Mouse (Mus musculus): ENCODE data around the gene Ggta1. TPM values are rescaled to one million over a fixed set of nuclear protein-coding genes. Genes with fewer than 3 reads are reported as not detected.

The Ggta1 gene
- total and polyA plus RNA-seq, 3 experiments: 40.5 to 55.8 (median 46.9) TPM

DNA sequence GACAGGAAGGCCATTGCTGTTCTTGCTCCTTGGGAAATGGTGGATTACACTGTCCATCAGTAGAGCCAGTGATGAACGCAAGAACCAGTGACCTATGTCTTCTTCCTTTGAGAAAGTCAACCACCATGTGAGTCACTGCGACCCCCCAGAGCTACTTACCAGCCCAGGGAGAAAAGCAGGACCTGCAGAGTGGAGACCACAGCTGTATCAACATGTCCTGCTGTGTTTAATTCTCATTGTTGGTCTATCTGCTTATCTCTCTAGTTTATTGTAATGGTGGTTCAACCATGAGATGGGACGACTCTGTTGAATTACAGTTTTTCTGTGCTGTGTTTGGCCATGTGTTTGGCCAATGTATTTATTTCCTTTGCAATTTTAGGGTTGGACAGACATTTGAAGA lies 21.1 kb upstream of the Ggta1 start:
- DNase-seq (ENCODE audit: extremely low read depth): no peak
- Histone ChIP-seq H3K4me3 (replicated peaks in 1 of 3; ENCODE audit: low read depth in 2 of 3, low read length in 2 of 3, poor library complexity in 1 of 3) (no peak overlapping the region), H3K27me3 (replicated peaks) (no peaks in the 10 kb centered on the region), H3K9ac (ENCODE audit: insufficient read depth, low read depth) (no peak overlapping the region), H3K4me2 (ENCODE audit: insufficient read depth, low read depth, poor library complexity, severe bottlenecking) (no peak overlapping the region), H3K4me1 (ENCODE audit: control insufficient read depth in 1 of 2, insufficient read depth in 2 of 2) (peaks cover 0 to 4% of the 10 kb centered on the region in 2 experiments; a peak in 1 of 4 replicates), H3K9me3 (replicated peaks; ENCODE audit: low read length) (no peaks in the 10 kb centered on the region), H3K79me2 (replicated peaks; ENCODE audit: control insufficient read depth, extremely low read depth, insufficient read depth, poor library complexity, severe bottlenecking) (no peaks in the 10 kb centered on the region), H3K36me3 (replicated peaks in 1 of 2; ENCODE audit: control insufficient read depth in 1 of 2, insufficient read depth in 1 of 2, low read length in 1 of 2) (no peaks in the 10 kb centered on the region), H3K27ac (ENCODE audit: insufficient read depth, low read depth) (no peak overlapping the region)
- dilution Hi-C loops (cut with MboI; ENCODE audit: extremely low pct_ligation_motif_present, extremely low pct_unique_long_range_greater_than_20kb, low sequenced_read_pairs): no loop called here
- in situ Hi-C loops (cut with MboI; ENCODE audit: low pct_ligation_motif_present, low pct_unique_long_range_greater_than_20kb, low sequenced_read_pairs): no loop called here
- TF ChIP-seq RAD21 (IDR thresholded peaks at IDR 0.05; ENCODE audit: low read depth, low read length) (no peak), SIN3A (IDR thresholded peaks at IDR 0.05; ENCODE audit: low read length) (no peak), RCOR1 (conservative IDR thresholded peaks at IDR 0.05; ENCODE audit: low read depth, low read length) (no peak), POLR2AphosphoS2 (IDR thresholded peaks at IDR 0.05; ENCODE audit: low read depth, low read length) (no peak), POLR2A (IDR thresholded peaks at IDR 0.05; ENCODE audit: low read depth, low read length) (no peak)

DNA sequence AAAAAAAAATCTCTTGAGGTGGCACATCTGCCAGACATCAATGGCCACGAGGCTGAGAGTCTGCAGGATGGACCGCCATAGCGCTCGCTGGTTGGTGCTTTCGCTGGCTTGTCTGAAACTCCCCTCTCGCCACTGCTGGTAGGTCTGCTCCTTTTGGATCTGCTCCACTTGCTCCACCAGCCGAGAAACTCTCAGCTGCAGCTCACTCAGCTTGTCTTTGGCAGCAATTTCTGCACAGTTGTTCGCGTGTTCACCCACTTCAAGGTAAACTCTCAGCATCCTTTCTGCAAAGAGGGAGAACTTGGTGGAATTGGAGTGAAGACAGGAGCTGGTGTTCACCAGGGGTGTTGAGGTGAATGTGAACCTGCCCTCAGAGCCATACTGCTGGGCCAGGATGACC lies 20.4 kb upstream of the Ggta1 start:
- H3K36me3 ChIP-seq (replicated peaks in 1 of 2; ENCODE audit: control insufficient read depth in 1 of 2, insufficient read depth in 1 of 2, low read length in 1 of 2): no peaks in the 10 kb centered on the region
- no peak for DNase-seq (ENCODE audit: extremely low read depth)
- H3K27me3 ChIP-seq (replicated peaks): no peaks in the 10 kb centered on the region
- H3K79me2 ChIP-seq (replicated peaks; ENCODE audit: control insufficient read depth, extremely low read depth, insufficient read depth, poor library complexity, severe bottlenecking): no peaks in the 10 kb centered on the region
- in situ Hi-C loops (cut with MboI; ENCODE audit: low pct_ligation_motif_present, low pct_unique_long_range_greater_than_20kb, low sequenced_read_pairs) (no loop called here), dilution Hi-C loops (cut with MboI; ENCODE audit: extremely low pct_ligation_motif_present, extremely low pct_unique_long_range_greater_than_20kb, low sequenced_read_pairs) (no loop called here)
- H3K9ac ChIP-seq (ENCODE audit: insufficient read depth, low read depth): no peak overlapping the region
- peaks cover 0 to 4% of the 10 kb centered on the region in 2 experiments; a peak in 1 of 4 replicates for H3K4me1 ChIP-seq (ENCODE audit: control insufficient read depth in 1 of 2, insufficient read depth in 2 of 2)
- no peaks in the 10 kb centered on the region for H3K9me3 ChIP-seq (replicated peaks; ENCODE audit: low read length)
- no peak overlapping the region for H3K4me2 ChIP-seq (ENCODE audit: insufficient read depth, low read depth, poor library complexity, severe bottlenecking)
- H3K4me3 ChIP-seq (replicated peaks in 1 of 3; ENCODE audit: low read depth in 2 of 3, low read length in 2 of 3, poor library complexity in 1 of 3): no peak overlapping the region
- no peak overlapping the region for H3K27ac ChIP-seq (ENCODE audit: insufficient read depth, low read depth)
- TF ChIP-seq POLR2AphosphoS2 (IDR thresholded peaks at IDR 0.05; ENCODE audit: low read depth, low read length) (no peak), POLR2A (IDR thresholded peaks at IDR 0.05; ENCODE audit: low read depth, low read length) (no peak), NELFE (IDR thresholded peaks at IDR 0.05; ENCODE audit: low read depth, low read length) (no peak), BHLHE40 (IDR thresholded peaks at IDR 0.05; ENCODE audit: low read depth, low read length) (no peak), ELF1 (IDR thresholded peaks at IDR 0.05; ENCODE audit: low read depth, low read length) (no peak), CTCF (conservative IDR thresholded peaks at IDR 0.05 in 1 of 2, IDR thresholded peaks at IDR 0.05 in 1 of 2; ENCODE audit: low read depth in 2 of 2, low read length in 2 of 2) (no peak), CHD2 (IDR thresholded peaks at IDR 0.05; ENCODE audit: low read length) (no peak)

DNA sequence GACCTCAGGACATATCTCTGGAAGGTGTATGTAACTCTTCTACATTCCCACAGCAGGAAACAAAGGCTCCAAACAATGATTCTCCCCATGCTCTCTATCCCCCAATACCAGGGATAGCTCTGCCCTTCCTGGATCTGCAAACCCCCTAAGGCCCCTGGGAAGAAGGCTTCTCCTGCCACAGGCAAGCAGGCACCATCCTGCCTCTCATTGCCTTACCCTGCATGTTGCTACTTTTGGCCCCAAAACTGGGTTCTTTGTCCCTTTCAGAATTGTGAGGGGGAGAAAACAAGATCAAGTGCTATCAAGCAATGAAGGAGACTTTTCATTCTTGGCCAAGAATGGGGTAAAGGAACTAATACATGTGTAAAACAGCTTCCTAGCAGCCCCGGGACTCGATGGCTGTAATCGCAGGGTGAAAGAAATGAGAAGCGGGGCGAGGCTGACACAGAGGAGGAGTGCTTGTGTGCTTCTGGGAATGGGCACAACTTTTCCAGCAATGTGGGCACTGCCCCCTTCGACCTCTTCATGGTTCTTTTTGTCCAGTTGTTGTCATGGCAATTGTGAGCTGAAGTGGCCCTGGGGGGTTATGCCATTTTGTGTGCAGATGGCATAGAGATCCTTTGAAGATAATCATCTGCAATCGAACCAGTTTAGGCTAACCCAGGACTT lies 18.4 kb upstream of the Ggta1 start:
- TF ChIP-seq USF1 (IDR thresholded peaks at IDR 0.05; ENCODE audit: low read depth, low read length) (no peak), ZKSCAN1 (IDR thresholded peaks at IDR 0.05; ENCODE audit: borderline replicate concordance, low read depth, low read length) (no peak), MAX (IDR thresholded peaks at IDR 0.05; ENCODE audit: low read length) (no peak), HCFC1 (IDR thresholded peaks at IDR 0.05; ENCODE audit: low read depth, low read length) (no peak), NRF1 (IDR thresholded peaks at IDR 0.05; ENCODE audit: low read depth, low read length) (no peak), MEF2A (IDR thresholded peaks at IDR 0.05; ENCODE audit: borderline replicate concordance, low read depth, low read length) (no peak), BHLHE40 (IDR thresholded peaks at IDR 0.05; ENCODE audit: low read depth, low read length) (no peak), USF2 (conservative IDR thresholded peaks at IDR 0.05; ENCODE audit: low read depth, low read length) (no peak), ELF1 (IDR thresholded peaks at IDR 0.05; ENCODE audit: low read depth, low read length) (no peak), RCOR1 (conservative IDR thresholded peaks at IDR 0.05; ENCODE audit: low read depth, low read length) (no peak), GABPA (IDR thresholded peaks at IDR 0.05; ENCODE audit: insufficient replicate concordance, low read depth, low read length) (no peak), SIN3A (IDR thresholded peaks at IDR 0.05; ENCODE audit: low read length) (no peak), MYC (IDR thresholded peaks at IDR 0.05; ENCODE audit: low read depth, low read length) (no peak), NELFE (IDR thresholded peaks at IDR 0.05; ENCODE audit: low read depth, low read length) (no peak), CTCF (conservative IDR thresholded peaks at IDR 0.05 in 1 of 2, IDR thresholded peaks at IDR 0.05 in 1 of 2; ENCODE audit: low read depth in 2 of 2, low read length in 2 of 2) (no peak), JUN (IDR thresholded peaks at IDR 0.05; ENCODE audit: insufficient read depth, low read depth, low read length) (no peak), POLR2AphosphoS2 (IDR thresholded peaks at IDR 0.05; ENCODE audit: low read depth, low read length) (no peak), TBP (conservative IDR thresholded peaks at IDR 0.05; ENCODE audit: low read depth, low read length) (no peak), IRF4 (IDR thresholded peaks at IDR 0.05; ENCODE audit: low read depth, low read length) (no peak), MAZ (IDR thresholded peaks at IDR 0.05; ENCODE audit: low read depth, low read length) (no peak)
- no peaks in the 10 kb centered on the region for H3K36me3 ChIP-seq (replicated peaks in 1 of 2; ENCODE audit: control insufficient read depth in 1 of 2, insufficient read depth in 1 of 2, low read length in 1 of 2)
- DNase-seq (ENCODE audit: extremely low read depth): no peak
- H3K4me1 ChIP-seq (ENCODE audit: control insufficient read depth in 1 of 2, insufficient read depth in 2 of 2): peaks cover 0 to 4% of the 10 kb centered on the region in 2 experiments; a peak in 1 of 4 replicates
- dilution Hi-C loops (cut with MboI; ENCODE audit: extremely low pct_ligation_motif_present, extremely low pct_unique_long_range_greater_than_20kb, low sequenced_read_pairs) (no loop called here), in situ Hi-C loops (cut with MboI; ENCODE audit: low pct_ligation_motif_present, low pct_unique_long_range_greater_than_20kb, low sequenced_read_pairs) (no loop called here)
- no peaks in the 10 kb centered on the region for H3K27me3 ChIP-seq (replicated peaks)
- H3K27ac ChIP-seq (ENCODE audit: insufficient read depth, low read depth): no peak overlapping the region
- H3K4me3 ChIP-seq (replicated peaks in 1 of 3; ENCODE audit: low read depth in 2 of 3, low read length in 2 of 3, poor library complexity in 1 of 3): no peak overlapping the region
- no peak overlapping the region for H3K4me2 ChIP-seq (ENCODE audit: insufficient read depth, low read depth, poor library complexity, severe bottlenecking)
- no peaks in the 10 kb centered on the region for H3K79me2 ChIP-seq (replicated peaks; ENCODE audit: control insufficient read depth, extremely low read depth, insufficient read depth, poor library complexity, severe bottlenecking)
- no peak overlapping the region for H3K9ac ChIP-seq (ENCODE audit: insufficient read depth, low read depth)
- no peaks in the 10 kb centered on the region for H3K9me3 ChIP-seq (replicated peaks; ENCODE audit: low read length)

All from CH12.LX (cell line).